Mouse (Mus musculus): ENCODE results near the gene Pacrg. TPM values are rescaled to one million over a fixed set of nuclear protein-coding genes. Genes with fewer than 3 reads are reported as not detected.

Pacrg gene
- polyA plus RNA-seq, 1 experiment from 2014 or later, result 0.96 TPM

- H3K4me2 ChIP-seq, result no peak overlapping the region
- H3K27me3 ChIP-seq (replicated peaks), result no peaks in the 10 kb centered on the region
- H3K4me3 ChIP-seq, result no peak overlapping the region
- H3K9ac ChIP-seq, result no peak overlapping the region
- no peaks in the 10 kb centered on the region for H3K9me3 ChIP-seq (replicated peaks)
- ATAC-seq (ENCODE audit: insufficient number of reproducible peaks, low FRiP score), result no peak
- H3K36me3 ChIP-seq, result no peaks in the 10 kb centered on the region
- no peaks in the 10 kb centered on the region; the same call in 1 of the 2 replicates for H3K4me1 ChIP-seq (replicated peaks)
- no peak overlapping the region for H3K27ac ChIP-seq (ENCODE audit: poor library complexity, severe bottlenecking)
- 71% methylated on average over 5 of the region's 5 CpGs for WGBS
These were observed 414.8 kb downstream of the Pacrg start for GRCm38 (mm10) chr17:10425311-10425710.

GRCm38 (mm10) chr17:10417558-10418253, 422.4 kb downstream of the Pacrg start:
- Histone ChIP-seq H3K9me3 (replicated peaks) (no peaks in the 10 kb centered on the region), H3K4me3 (no peak overlapping the region), H3K36me3 (no peaks in the 10 kb centered on the region), H3K4me1 (replicated peaks) (peaks cover 52% of the 10 kb centered on the region), H3K9ac (0 out of 2 replicates have a peak overlapping the region, but pooled peaks have one; percentile 33), H3K27ac (ENCODE audit: poor library complexity, severe bottlenecking) (peak overlapping the region; percentile 95), H3K27me3 (replicated peaks) (no peaks in the 10 kb centered on the region), H3K4me2 (no peak overlapping the region)
- 67% methylated on average over 7 of the region's 7 CpGs for WGBS
- ATAC-seq (ENCODE audit: insufficient number of reproducible peaks, low FRiP score), result no peak

- peak overlapping the region; percentile 95 for H3K27ac ChIP-seq (ENCODE audit: poor library complexity, severe bottlenecking)
- no peaks in the 10 kb centered on the region for H3K9me3 ChIP-seq (replicated peaks)
- 33% methylated on average over 4 of the region's 4 CpGs for WGBS
- no peak overlapping the region for H3K4me2 ChIP-seq
- H3K4me3 ChIP-seq, result no peak overlapping the region
- no peaks in the 10 kb centered on the region for H3K27me3 ChIP-seq (replicated peaks)
- no peaks in the 10 kb centered on the region for H3K36me3 ChIP-seq
- ATAC-seq (ENCODE audit: insufficient number of reproducible peaks, low FRiP score), result 0 out of 2 replicates have a peak, but pooled peaks have one; percentile 48
- 0 out of 2 replicates have a peak overlapping the region, but pooled peaks have one; percentile 33 for H3K9ac ChIP-seq
- peaks cover 53% of the 10 kb centered on the region for H3K4me1 ChIP-seq (replicated peaks)
These were observed 423.1 kb downstream of the Pacrg start for GRCm38 (mm10) chr17:10416995-10417394.

- 84% methylated on average over 4 of the region's 4 CpGs for WGBS
- Histone ChIP-seq H3K27ac (ENCODE audit: poor library complexity, severe bottlenecking) (peak overlapping the region; percentile 95), H3K4me1 (replicated peaks) (peaks cover 54% of the 10 kb centered on the region), H3K36me3 (no peaks in the 10 kb centered on the region), H3K4me3 (no peak overlapping the region), H3K27me3 (replicated peaks) (no peaks in the 10 kb centered on the region), H3K9me3 (replicated peaks) (no peaks in the 10 kb centered on the region), H3K9ac (no peak overlapping the region), H3K4me2 (no peak overlapping the region)
- ATAC-seq (ENCODE audit: insufficient number of reproducible peaks, low FRiP score), result no peak
These were observed 424.0 kb downstream of the Pacrg start for GRCm38 (mm10) chr17:10416101-10416500.

- Histone ChIP-seq H3K9ac (no peak overlapping the region), H3K4me3 (no peak overlapping the region), H3K27ac (ENCODE audit: poor library complexity, severe bottlenecking) (peak overlapping the region; percentile 95), H3K4me2 (no peak overlapping the region), H3K4me1 (replicated peaks) (peaks cover 58% of the 10 kb centered on the region), H3K9me3 (replicated peaks) (no peaks in the 10 kb centered on the region), H3K27me3 (replicated peaks) (no peaks in the 10 kb centered on the region), H3K36me3 (no peaks in the 10 kb centered on the region)
- peak; percentile 51; the same call in 1 of the 2 replicates for ATAC-seq (ENCODE audit: insufficient number of reproducible peaks, low FRiP score)
- WGBS, result 16% methylated on average over 4 of the region's 4 CpGs
These were observed 425.7 kb downstream of the Pacrg start for GRCm38 (mm10) chr17:10414383-10414782.

GRCm38 (mm10) chr17:10413870-10414269, 426.2 kb downstream of the Pacrg start:
- Histone ChIP-seq H3K4me2 (0 out of 2 replicates have a peak overlapping the region, but pooled peaks have one; percentile 8), H3K4me1 (replicated peaks) (peaks cover 60% of the 10 kb centered on the region), H3K9me3 (replicated peaks) (no peaks in the 10 kb centered on the region), H3K36me3 (no peaks in the 10 kb centered on the region), H3K4me3 (no peak overlapping the region), H3K27ac (ENCODE audit: poor library complexity, severe bottlenecking) (peak overlapping the region; percentile 95), H3K27me3 (replicated peaks) (no peaks in the 10 kb centered on the region), H3K9ac (peak overlapping the region; percentile 17; the same call in 1 of the 2 replicates)
- ATAC-seq (ENCODE audit: insufficient number of reproducible peaks, low FRiP score), result no peak
- 66% methylated on average over 9 of the region's 9 CpGs for WGBS

- Histone ChIP-seq H3K4me2 (no peak overlapping the region), H3K4me3 (no peak overlapping the region), H3K9ac (no peak overlapping the region), H3K27me3 (replicated peaks) (no peaks in the 10 kb centered on the region), H3K9me3 (replicated peaks) (no peaks in the 10 kb centered on the region), H3K27ac (ENCODE audit: poor library complexity, severe bottlenecking) (peak overlapping the region; percentile 30; the same call in 1 of the 2 replicates), H3K36me3 (no peaks in the 10 kb centered on the region), H3K4me1 (replicated peaks) (peaks cover 63% of the 10 kb centered on the region)
- ATAC-seq (ENCODE audit: insufficient number of reproducible peaks, low FRiP score), result no peak
- WGBS, result 72% methylated on average over 8 of the region's 8 CpGs
These were observed 429.3 kb downstream of the Pacrg start for GRCm38 (mm10) chr17:10410597-10411476.

- no peak overlapping the region for H3K4me3 ChIP-seq
- WGBS, result 43% methylated on average over 4 of the region's 4 CpGs
- H3K4me1 ChIP-seq (replicated peaks), result peaks cover 47% of the 10 kb centered on the region
- no peak overlapping the region for H3K27ac ChIP-seq (ENCODE audit: poor library complexity, severe bottlenecking)
- H3K36me3 ChIP-seq, result no peaks in the 10 kb centered on the region
- no peaks in the 10 kb centered on the region for H3K27me3 ChIP-seq (replicated peaks)
- no peak overlapping the region for H3K4me2 ChIP-seq
- H3K9ac ChIP-seq, result no peak overlapping the region
- no peak for ATAC-seq (ENCODE audit: insufficient number of reproducible peaks, low FRiP score)
- H3K9me3 ChIP-seq (replicated peaks), result no peaks in the 10 kb centered on the region
These were observed 431.4 kb downstream of the Pacrg start for GRCm38 (mm10) chr17:10408681-10409081.

GRCm38 (mm10) chr17:10407031-10407722, 432.9 kb downstream of the Pacrg start:
- Histone ChIP-seq H3K36me3 (no peaks in the 10 kb centered on the region), H3K4me2 (no peak overlapping the region), H3K27ac (ENCODE audit: poor library complexity, severe bottlenecking) (peak overlapping the region; percentile 5; the same call in 1 of the 2 replicates), H3K27me3 (replicated peaks) (no peaks in the 10 kb centered on the region), H3K4me1 (replicated peaks) (peaks cover 37% of the 10 kb centered on the region), H3K9ac (peak overlapping the region; percentile 29; the same call in 1 of the 2 replicates), H3K4me3 (no peak overlapping the region), H3K9me3 (replicated peaks) (no peaks in the 10 kb centered on the region)
- whole genome bisulfite sequencing, result 41% methylated on average over 7 of the region's 7 CpGs
- ATAC-seq (ENCODE audit: insufficient number of reproducible peaks, low FRiP score), result no peak

GRCm38 (mm10) chr17:10406311-10406710, 433.8 kb downstream of the Pacrg start:
- H3K27me3 ChIP-seq (replicated peaks), result no peaks in the 10 kb centered on the region
- H3K27ac ChIP-seq (ENCODE audit: poor library complexity, severe bottlenecking), result no peak overlapping the region
- WGBS, result 57% methylated on average over 7 of the region's 7 CpGs
- no peak overlapping the region for H3K9ac ChIP-seq
- peaks cover 42% of the 10 kb centered on the region for H3K4me1 ChIP-seq (replicated peaks)
- H3K9me3 ChIP-seq (replicated peaks), result no peaks in the 10 kb centered on the region
- H3K36me3 ChIP-seq, result no peaks in the 10 kb centered on the region
- no peak overlapping the region for H3K4me3 ChIP-seq
- ATAC-seq (ENCODE audit: insufficient number of reproducible peaks, low FRiP score), result no peak
- no peak overlapping the region for H3K4me2 ChIP-seq

All from heart, embryonic 12.5 days (tissue).